Mouse (Mus musculus): ENCODE measurements around the gene Gm5662. TPM values are rescaled to one million over a fixed set of nuclear protein-coding genes. Genes with fewer than 3 reads are reported as not detected.
"Not testable (repeated sequence)": the region's sequence is repeated elsewhere in the genome, so short reads cannot be mapped to it uniquely, and the experiment has no call there.

Gm5662 gene
- polyA plus RNA-seq (2015; fragmentation: Nextera tagmentation; extraction: Ambion mirVana), result not detected in 2 replicates

DNA sequence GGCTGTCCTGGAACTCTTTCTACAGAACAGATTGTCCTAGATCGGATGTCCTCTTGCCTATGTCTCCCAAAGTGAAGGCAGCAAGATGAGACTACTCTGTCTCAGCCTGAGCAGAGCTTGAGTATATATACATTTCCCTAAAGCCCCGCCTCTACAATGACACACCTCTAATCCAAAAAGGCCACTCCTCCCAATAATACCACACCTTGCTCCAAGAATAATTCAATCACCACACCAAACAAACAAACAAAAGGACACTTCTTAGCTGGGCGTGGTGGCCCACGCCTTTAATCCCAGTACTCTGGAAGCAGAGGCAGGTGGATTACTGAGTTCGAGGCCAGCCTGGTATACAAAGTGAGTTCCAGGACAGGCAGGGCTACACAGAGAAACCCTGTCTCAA lies at the start of gene Gm5662:
TSS of gene Gm5662 (minus strand) at position 101 of the 400 bp plus-strand sequence.
- H3K27ac ChIP-seq (ENCODE audit: low read length); H3K27me3 ChIP-seq (ENCODE audit: control insufficient read depth, insufficient read depth, low read depth, low read length); H3K4me2 ChIP-seq (ENCODE audit: low read depth, low read length); H3K9me3 ChIP-seq (ENCODE audit: control insufficient read depth, low read length); H3K4me1 ChIP-seq (replicated peaks; ENCODE audit: control insufficient read depth, insufficient read depth, low read length); H3K36me3 ChIP-seq (ENCODE audit: control insufficient read depth, insufficient read depth, low read length); H3K4me3 ChIP-seq (ENCODE audit: low read length); ATAC-seq (ENCODE audit: low read depth); H3K9ac ChIP-seq (ENCODE audit: low read length): not testable (repeated sequence)
- 80% methylated on average over 5 of the region's 5 CpGs for WGBS

GRCm38 (mm10) chr12:88323926-88324325 lies 49.6 kb upstream of the Gm5662 start, which contains the start of gene Gm5039:
Gene Gm5039 (minus strand): TSS chr12:88324026.
- 86% methylated on average over 2 of the region's 2 CpGs for WGBS
- H3K27ac ChIP-seq (ENCODE audit: low read length); ATAC-seq (ENCODE audit: low read depth); H3K27me3 ChIP-seq (ENCODE audit: control insufficient read depth, insufficient read depth, low read depth, low read length); H3K4me2 ChIP-seq (ENCODE audit: low read depth, low read length); H3K4me3 ChIP-seq (ENCODE audit: low read length); H3K9me3 ChIP-seq (ENCODE audit: control insufficient read depth, low read length); H3K9ac ChIP-seq (ENCODE audit: low read length); H3K4me1 ChIP-seq (replicated peaks; ENCODE audit: control insufficient read depth, insufficient read depth, low read length); H3K36me3 ChIP-seq (ENCODE audit: control insufficient read depth, insufficient read depth, low read length): not testable (repeated sequence)

DNA sequence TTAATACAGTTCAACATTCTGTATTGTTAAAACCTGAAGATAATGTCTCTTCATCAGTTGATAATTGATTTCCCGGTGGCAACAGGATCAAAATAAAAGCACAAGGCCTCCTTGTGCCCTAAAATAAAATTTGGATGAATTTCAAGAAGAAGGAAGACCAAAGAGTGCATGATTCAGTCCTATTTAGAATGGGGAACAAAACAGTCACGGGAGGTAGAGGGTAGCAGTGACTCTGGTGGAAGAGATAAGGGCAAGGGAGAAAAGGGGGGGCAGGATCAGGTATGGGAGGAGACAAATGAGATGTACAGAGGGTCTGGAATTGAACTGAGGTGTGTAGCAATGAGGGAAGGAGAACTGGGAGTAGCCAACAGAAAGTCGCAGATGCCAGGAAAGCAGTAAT lies 40.3 kb upstream of the Gm5662 start:
- no peak for ATAC-seq (ENCODE audit: low read depth)
- H3K4me3 ChIP-seq (ENCODE audit: low read length), result no peak overlapping the region
- WGBS, result 78% methylated on average over 3 of the region's 3 CpGs

GRCm38 (mm10) chr12:88297171-88297570 lies 22.9 kb upstream of the Gm5662 start:
- H3K27me3 ChIP-seq (ENCODE audit: control insufficient read depth, insufficient read depth, low read depth, low read length); H3K4me3 ChIP-seq (ENCODE audit: low read length); ATAC-seq (ENCODE audit: low read depth); H3K27ac ChIP-seq (ENCODE audit: low read length); H3K4me1 ChIP-seq (replicated peaks; ENCODE audit: control insufficient read depth, insufficient read depth, low read length); H3K9me3 ChIP-seq (ENCODE audit: control insufficient read depth, low read length); H3K36me3 ChIP-seq (ENCODE audit: control insufficient read depth, insufficient read depth, low read length); H3K9ac ChIP-seq (ENCODE audit: low read length); H3K4me2 ChIP-seq (ENCODE audit: low read depth, low read length): not testable (repeated sequence)
- 56% methylated on average over 1 of the region's 2 CpGs for WGBS

More for the DNA sequence above, 40.3 kb upstream of the Gm5662 start:
- H3K36me3 ChIP-seq (ENCODE audit: control insufficient read depth, insufficient read depth, low read length), result no peaks in the 10 kb centered on the region
- no peaks in the 10 kb centered on the region for H3K9me3 ChIP-seq (ENCODE audit: control insufficient read depth, low read length)
- H3K9ac ChIP-seq (ENCODE audit: low read length), result no peak overlapping the region
- no peak overlapping the region for H3K27ac ChIP-seq (ENCODE audit: low read length)
- no peaks in the 10 kb centered on the region for H3K27me3 ChIP-seq (ENCODE audit: control insufficient read depth, insufficient read depth, low read depth, low read length)
- H3K4me1 ChIP-seq (replicated peaks; ENCODE audit: control insufficient read depth, insufficient read depth, low read length), result no peaks in the 10 kb centered on the region
- no peak overlapping the region for H3K4me2 ChIP-seq (ENCODE audit: low read depth, low read length)

DNA sequence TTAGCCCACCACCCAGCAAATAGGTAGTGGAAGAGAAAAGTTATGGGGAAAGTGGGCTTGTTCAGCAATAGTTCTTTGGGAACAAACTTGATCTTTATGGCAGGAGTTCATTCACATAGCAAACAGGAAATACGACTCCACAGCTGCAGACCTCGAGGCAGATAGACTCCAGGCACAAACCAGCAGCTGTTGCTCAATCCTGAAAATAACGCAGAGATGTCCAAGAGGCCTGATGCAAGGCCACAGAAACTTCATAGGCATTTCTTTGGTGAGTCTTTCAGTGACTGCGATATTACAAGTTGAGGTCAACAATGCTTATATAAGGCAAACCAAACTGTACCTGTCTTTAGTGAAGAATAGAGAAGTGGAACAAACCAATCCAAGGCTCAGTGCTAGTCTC lies 18.8 kb upstream of the Gm5662 start:
- 69% methylated on average over 4 of the region's 4 CpGs for WGBS
- H3K4me3 ChIP-seq (ENCODE audit: low read length); ATAC-seq (ENCODE audit: low read depth); H3K27ac ChIP-seq (ENCODE audit: low read length); H3K27me3 ChIP-seq (ENCODE audit: control insufficient read depth, insufficient read depth, low read depth, low read length); H3K9me3 ChIP-seq (ENCODE audit: control insufficient read depth, low read length); H3K36me3 ChIP-seq (ENCODE audit: control insufficient read depth, insufficient read depth, low read length); H3K9ac ChIP-seq (ENCODE audit: low read length); H3K4me2 ChIP-seq (ENCODE audit: low read depth, low read length); H3K4me1 ChIP-seq (replicated peaks; ENCODE audit: control insufficient read depth, insufficient read depth, low read length): not testable (repeated sequence)

DNA sequence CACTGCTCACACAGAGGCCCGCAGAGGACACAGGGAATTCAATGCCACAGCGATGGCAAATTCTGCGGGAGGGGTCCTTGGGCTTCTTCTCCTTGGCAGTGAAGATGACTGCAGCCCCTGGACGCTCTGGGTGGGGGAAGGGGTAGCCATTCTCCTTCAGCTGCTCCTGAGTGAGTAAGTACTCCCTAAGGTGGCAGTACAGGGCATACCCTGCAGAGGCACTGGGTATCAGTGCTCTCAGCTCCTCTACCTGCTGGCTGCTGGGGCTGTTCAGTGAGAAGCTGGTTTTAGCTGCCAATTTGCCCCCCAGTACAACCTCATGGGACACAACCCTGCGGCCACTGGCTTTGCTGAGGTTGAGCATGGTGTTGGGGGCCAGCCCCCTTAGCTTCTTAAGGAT lies 10.9 kb upstream of the Gm5662 start:
- not testable (repeated sequence) for H3K4me3 ChIP-seq (ENCODE audit: low read length); H3K4me2 ChIP-seq (ENCODE audit: low read depth, low read length); H3K9ac ChIP-seq (ENCODE audit: low read length); H3K27me3 ChIP-seq (ENCODE audit: control insufficient read depth, insufficient read depth, low read depth, low read length); H3K36me3 ChIP-seq (ENCODE audit: control insufficient read depth, insufficient read depth, low read length); H3K9me3 ChIP-seq (ENCODE audit: control insufficient read depth, low read length); H3K4me1 ChIP-seq (replicated peaks; ENCODE audit: control insufficient read depth, insufficient read depth, low read length); H3K27ac ChIP-seq (ENCODE audit: low read length)
- 86% methylated on average over 5 of the region's 5 CpGs for WGBS
- peak; percentile 34; the same call in 1 of the 2 replicates for ATAC-seq (ENCODE audit: low read depth)

- Histone ChIP-seq H3K27me3 (ENCODE audit: control insufficient read depth, insufficient read depth, low read depth, low read length) (no peaks in the 10 kb centered on the region), H3K9me3 (ENCODE audit: control insufficient read depth, low read length) (no peaks in the 10 kb centered on the region), H3K27ac (ENCODE audit: low read length) (no peak overlapping the region), H3K36me3 (ENCODE audit: control insufficient read depth, insufficient read depth, low read length) (no peaks in the 10 kb centered on the region), H3K4me1 (replicated peaks; ENCODE audit: control insufficient read depth, insufficient read depth, low read length) (no peaks in the 10 kb centered on the region), H3K4me3 (ENCODE audit: low read length) (no peak overlapping the region), H3K9ac (ENCODE audit: low read length) (no peak overlapping the region), H3K4me2 (ENCODE audit: low read depth, low read length) (no peak overlapping the region)
- WGBS, result 44% methylated on average over 1 of the region's 1 CpGs
- ATAC-seq (ENCODE audit: low read depth), result no peak
These were observed 17.1 kb downstream of the Gm5662 start for GRCm38 (mm10) chr12:88257241-88257640.

DNA sequence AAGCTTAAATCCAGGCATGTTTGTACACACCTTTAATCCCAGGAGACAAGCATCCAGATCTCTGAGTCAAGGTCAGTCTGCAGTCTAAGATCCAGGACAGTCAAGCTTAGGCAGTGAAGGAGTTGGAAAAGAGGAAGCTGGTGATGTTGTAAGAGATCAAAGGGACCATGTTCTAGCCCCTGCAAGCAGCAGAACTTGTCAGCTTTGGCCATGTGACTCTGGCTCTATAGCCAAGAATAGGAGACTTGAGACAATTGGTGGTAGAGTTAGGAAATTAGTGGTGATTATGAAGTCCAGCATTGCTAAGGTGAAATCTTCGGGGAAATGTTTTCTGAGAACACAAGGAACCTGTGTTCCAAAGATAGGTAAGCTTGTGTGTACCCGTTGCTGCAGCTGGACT lies 18.4 kb downstream of the Gm5662 start:
- not testable (repeated sequence) for H3K4me3 ChIP-seq (ENCODE audit: low read length); H3K4me2 ChIP-seq (ENCODE audit: low read depth, low read length); H3K27me3 ChIP-seq (ENCODE audit: control insufficient read depth, insufficient read depth, low read depth, low read length); H3K9me3 ChIP-seq (ENCODE audit: control insufficient read depth, low read length); H3K36me3 ChIP-seq (ENCODE audit: control insufficient read depth, insufficient read depth, low read length); ATAC-seq (ENCODE audit: low read depth); H3K9ac ChIP-seq (ENCODE audit: low read length); H3K27ac ChIP-seq (ENCODE audit: low read length); H3K4me1 ChIP-seq (replicated peaks; ENCODE audit: control insufficient read depth, insufficient read depth, low read length)
- 50% methylated on average over 2 of the region's 2 CpGs for WGBS

- H3K36me3 ChIP-seq (ENCODE audit: control insufficient read depth, insufficient read depth, low read length); H3K9me3 ChIP-seq (ENCODE audit: control insufficient read depth, low read length); H3K4me3 ChIP-seq (ENCODE audit: low read length); H3K4me2 ChIP-seq (ENCODE audit: low read depth, low read length); ATAC-seq (ENCODE audit: low read depth); H3K27me3 ChIP-seq (ENCODE audit: control insufficient read depth, insufficient read depth, low read depth, low read length); H3K9ac ChIP-seq (ENCODE audit: low read length); H3K4me1 ChIP-seq (replicated peaks; ENCODE audit: control insufficient read depth, insufficient read depth, low read length); H3K27ac ChIP-seq (ENCODE audit: low read length): not testable (repeated sequence)
- 91% methylated on average over 1 of the region's 2 CpGs for WGBS
These were observed 24.3 kb downstream of the Gm5662 start, which contains the start of gene Gm8332 for GRCm38 (mm10) chr12:88250000-88250399. Gene Gm8332 (minus strand): TSS chr12:88250100.

DNA sequence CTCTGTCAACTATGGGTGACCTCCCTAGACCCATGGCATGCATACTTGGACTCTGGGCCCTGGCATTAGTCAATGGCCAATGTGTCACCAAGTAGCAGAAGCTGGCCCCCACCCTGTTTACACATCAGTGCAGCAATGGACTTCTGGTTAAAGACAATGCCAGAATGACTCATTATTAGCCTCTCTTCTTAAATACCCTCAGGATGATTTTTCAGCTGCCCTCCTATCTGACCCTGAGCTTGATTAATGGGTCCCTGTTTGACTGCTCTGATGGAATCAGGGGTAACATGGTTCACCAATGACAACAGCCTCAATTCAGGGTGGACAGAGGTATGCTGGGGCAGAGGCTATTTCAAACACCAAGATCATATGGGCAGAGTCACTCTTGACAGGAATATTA lies 28.5 kb downstream of the Gm5662 start:
- not testable (repeated sequence) for H3K4me2 ChIP-seq (ENCODE audit: low read depth, low read length); H3K9me3 ChIP-seq (ENCODE audit: control insufficient read depth, low read length); H3K9ac ChIP-seq (ENCODE audit: low read length); H3K36me3 ChIP-seq (ENCODE audit: control insufficient read depth, insufficient read depth, low read length); H3K4me1 ChIP-seq (replicated peaks; ENCODE audit: control insufficient read depth, insufficient read depth, low read length); H3K27ac ChIP-seq (ENCODE audit: low read length); H3K4me3 ChIP-seq (ENCODE audit: low read length); H3K27me3 ChIP-seq (ENCODE audit: control insufficient read depth, insufficient read depth, low read depth, low read length); ATAC-seq (ENCODE audit: low read depth)

Measured in lung, embryonic 16.5 days (tissue).